Mouse (Mus musculus) limb, embryonic 12.5 days (tissue): Measurements from ENCODE around the gene Ptms. TPM values are rescaled to one million over a fixed set of nuclear protein-coding genes. Genes with fewer than 3 reads are reported as not detected.

Experiments
- ATAC-seq: fragments of 200-750 bp; cut with Nextera tagmentation; 2 replicates; pipeline ENCODE4 v1.8.0; 2017; ENCODE audit warnings: low read depth, moderate TSS enrichment; ENCODE audit not compliant: insufficient number of reproducible peaks, insufficient read depth, low FRiP score, low TSS enrichment
- H3K27ac ChIP-seq: fragments of 300-500 bp; sonication (generic); 2 replicates; pipeline ENCODE4 v1.5.1; 2016; ENCODE audit warnings: mild to moderate bottlenecking, moderate library complexity
- H3K27me3 ChIP-seq: fragments of 300-500 bp; sonication (generic); 2 replicates; pipeline ENCODE4 v1.6.1; 2016; ENCODE audit warnings: mild to moderate bottlenecking, moderate library complexity
- H3K36me3 ChIP-seq: fragments of 300-500 bp; sonication (generic); 2 replicates; pipeline ENCODE4 v1.6.1; 2016; ENCODE audit warnings: mild to moderate bottlenecking, moderate library complexity
- H3K4me1 ChIP-seq: fragments of 300-500 bp; sonication (generic); replicated peaks from 2 replicates; pipeline ENCODE4 v1.6.1; 2016
- H3K4me2 ChIP-seq: fragments of 300-500 bp; sonication (generic); 2 replicates; pipeline ENCODE4 v1.6.1; 2016; ENCODE audit warnings: mild to moderate bottlenecking, moderate library complexity
- H3K4me3 ChIP-seq: fragments of 300-500 bp; sonication (generic); replicated peaks from 2 replicates; pipeline ENCODE4 v1.5.1; 2016; ENCODE audit warnings: mild to moderate bottlenecking
- H3K9ac ChIP-seq: fragments of 300-500 bp; sonication (generic); replicated peaks from 2 replicates; pipeline ENCODE4 v1.6.1; 2016; ENCODE audit warnings: mild to moderate bottlenecking, moderate library complexity
- H3K9me3 ChIP-seq: fragments of 300-500 bp; sonication (generic); 2 replicates; pipeline ENCODE4 v1.6.1; 2016; ENCODE audit warnings: mild to moderate bottlenecking, moderate library complexity
- WGBS: fragments of 180-500 bp; shearing (Covaris S2); methylation state at CpG from one replicate; pipeline ENCODE4 v1.1.7; 2016; 5-methylcytosine and 5-hydroxymethylcytosine counted together
- polyA plus RNA-seq: library from polyadenylated mRNA; unstranded; fragments of >200 nt; fragmentation: Nextera tagmentation; extraction: Ambion mirVana; gene quantifications from 2 replicates; pipeline ENCODE4 v1.2.1, GENCODE M21; 2016

Ptms gene
- polyA plus RNA-seq, 1 experiment from 2014 or later = 325 TPM

- Histone ChIP-seq H3K9me3 (no peaks in the 10 kb centered on the region), H3K4me2 (peak overlapping the region; percentile 90), H3K4me1 (peaks cover 32% of the 10 kb centered on the region), H3K36me3 (peaks cover 27% of the 10 kb centered on the region), H3K27me3 (no peaks in the 10 kb centered on the region), H3K9ac (no peak overlapping the region), H3K4me3 (peak overlapping the region; percentile 93), H3K27ac (peak overlapping the region; percentile 92)
- 48% methylated on average over 1 of the region's 1 CpGs for WGBS
- no peak for ATAC-seq
Observed at GRCm38 (mm10) chr6:124930231-124930630, 10.3 kb upstream of the Ptms start.

- Histone ChIP-seq H3K36me3 (no peaks in the 10 kb centered on the region), H3K9ac (no peak overlapping the region), H3K27me3 (no peaks in the 10 kb centered on the region), H3K4me2 (peak overlapping the region; percentile 37; the same call in 1 of the 2 replicates), H3K4me3 (no peak overlapping the region), H3K27ac (peak overlapping the region; percentile 60), H3K4me1 (peaks cover 38% of the 10 kb centered on the region), H3K9me3 (no peaks in the 10 kb centered on the region)
- 57% methylated on average over 5 of the region's 5 CpGs for WGBS
- no peak for ATAC-seq
Observed at GRCm38 (mm10) chr6:124925941-124926340, 6.0 kb upstream of the Ptms start.

DNA sequence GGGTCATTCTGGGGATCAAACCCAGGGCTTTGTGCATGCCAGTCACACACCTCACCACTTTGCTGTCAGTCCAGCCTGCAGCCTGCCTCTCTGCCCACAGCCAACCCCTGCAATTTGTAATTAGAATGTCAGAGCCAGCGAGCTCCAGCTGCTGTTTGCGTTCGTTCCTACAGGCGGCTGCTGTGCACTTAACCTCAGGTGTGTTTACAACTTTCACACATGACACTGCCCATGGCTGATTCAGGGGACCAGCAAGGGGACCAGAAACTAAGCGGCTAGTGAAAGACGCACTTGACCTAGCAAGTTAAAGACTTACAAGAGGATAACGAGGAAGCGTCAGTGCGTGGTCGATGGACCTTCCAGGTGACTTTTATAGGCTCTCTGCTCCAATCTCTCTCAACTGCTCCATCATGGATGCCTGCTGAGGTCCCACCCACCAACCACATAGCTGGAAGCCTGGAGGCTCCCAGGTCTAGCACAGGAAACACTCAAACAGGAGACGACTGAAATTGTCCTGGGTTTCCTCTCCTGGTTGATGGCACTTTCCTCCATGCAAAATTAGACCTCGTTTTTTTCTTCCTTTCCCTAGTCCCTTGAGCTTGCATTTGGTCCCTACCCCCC lies 5.4 kb upstream of the Ptms start:
- H3K4me2 ChIP-seq = peak overlapping the region; percentile 37

GRCm38 (mm10) chr6:124921539-124921938 lies 1.6 kb upstream of the Ptms start:
- no peak overlapping the region for H3K4me3 ChIP-seq
- H3K27ac ChIP-seq = peak overlapping the region; percentile 100
- peaks cover 45% of the 10 kb centered on the region for H3K4me1 ChIP-seq
- 69% methylated on average over 4 of the region's 4 CpGs for WGBS
- no peak for ATAC-seq
- H3K27me3 ChIP-seq = no peaks in the 10 kb centered on the region
- H3K4me2 ChIP-seq = no peak overlapping the region
- H3K36me3 ChIP-seq = no peaks in the 10 kb centered on the region
- no peaks in the 10 kb centered on the region for H3K9me3 ChIP-seq
- no peak overlapping the region for H3K9ac ChIP-seq

More for the DNA sequence above, 5.4 kb upstream of the Ptms start:
- H3K4me1 ChIP-seq = peaks cover 41% of the 10 kb centered on the region
- H3K27ac ChIP-seq = peak overlapping the region; percentile 60
- no peaks in the 10 kb centered on the region for H3K9me3 ChIP-seq
- WGBS = 15% methylated on average over 12 of the region's 12 CpGs
- ATAC-seq = no peak
- H3K4me3 ChIP-seq = no peak overlapping the region; the same call in 1 of the 2 replicates
- H3K27me3 ChIP-seq = no peaks in the 10 kb centered on the region
- H3K9ac ChIP-seq = no peak overlapping the region
- H3K36me3 ChIP-seq = no peaks in the 10 kb centered on the region

- Histone ChIP-seq H3K27ac (peak overlapping the region; percentile 100), H3K9ac (no peak overlapping the region; the same call in 1 of the 2 replicates), H3K27me3 (no peaks in the 10 kb centered on the region), H3K36me3 (no peaks in the 10 kb centered on the region; the same call in 1 of the 2 replicates), H3K4me2 (peak overlapping the region; percentile 98), H3K4me1 (peaks cover 47% of the 10 kb centered on the region), H3K4me3 (peak overlapping the region; percentile 97), H3K9me3 (no peaks in the 10 kb centered on the region)
- ATAC-seq = no peak
- WGBS = 28% methylated on average over 9 of the region's 9 CpGs
Observed at GRCm38 (mm10) chr6:124920318-124921085, 599 bp upstream of the Ptms start.

GRCm38 (mm10) chr6:124918890-124919627 lies 844 bp downstream of the Ptms start:
- H3K4me1 ChIP-seq = peaks cover 54% of the 10 kb centered on the region
- ATAC-seq = no peak
- H3K27me3 ChIP-seq = no peaks in the 10 kb centered on the region
- H3K36me3 ChIP-seq = peaks cover 13% of the 10 kb centered on the region
- H3K4me3 ChIP-seq = peak overlapping the region; percentile 97
- H3K9me3 ChIP-seq = no peaks in the 10 kb centered on the region
- H3K27ac ChIP-seq = peak overlapping the region; percentile 100
- WGBS = 23% methylated on average over 13 of the region's 14 CpGs
- H3K4me2 ChIP-seq = peak overlapping the region; percentile 98
- H3K9ac ChIP-seq = 0 out of 2 replicates have a peak overlapping the region, but pooled peaks have one; percentile 100

DNA sequence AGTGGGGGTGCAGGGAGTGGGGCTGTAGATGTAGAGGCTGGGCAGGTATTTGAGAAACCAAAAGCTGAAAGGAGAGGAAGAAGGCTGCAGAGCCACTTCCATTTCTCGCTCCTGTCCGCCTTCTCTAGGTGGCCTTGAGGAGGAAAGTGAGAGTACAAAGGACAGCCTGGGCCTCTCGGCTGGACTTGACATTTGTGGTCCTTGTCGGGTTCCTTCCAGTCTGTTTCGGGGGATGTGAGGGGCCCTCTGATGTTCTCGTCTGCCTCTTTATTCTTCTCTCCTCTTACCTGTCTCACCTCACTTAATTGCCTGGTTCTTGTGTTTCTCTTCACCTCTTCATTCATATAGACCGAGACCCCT lies 1.6 kb downstream of the Ptms start:
- no peaks in the 10 kb centered on the region for H3K27me3 ChIP-seq
- H3K27ac ChIP-seq = peak overlapping the region; percentile 100
- H3K36me3 ChIP-seq = peaks cover 21% of the 10 kb centered on the region
- peaks cover 59% of the 10 kb centered on the region for H3K4me1 ChIP-seq
- WGBS = 8% methylated on average over 7 of the region's 7 CpGs
- H3K4me2 ChIP-seq = peak overlapping the region; percentile 98
- no peak for ATAC-seq
- peak overlapping the region; percentile 97 for H3K4me3 ChIP-seq
- H3K9me3 ChIP-seq = no peaks in the 10 kb centered on the region
- H3K9ac ChIP-seq = peak overlapping the region; percentile 100

DNA sequence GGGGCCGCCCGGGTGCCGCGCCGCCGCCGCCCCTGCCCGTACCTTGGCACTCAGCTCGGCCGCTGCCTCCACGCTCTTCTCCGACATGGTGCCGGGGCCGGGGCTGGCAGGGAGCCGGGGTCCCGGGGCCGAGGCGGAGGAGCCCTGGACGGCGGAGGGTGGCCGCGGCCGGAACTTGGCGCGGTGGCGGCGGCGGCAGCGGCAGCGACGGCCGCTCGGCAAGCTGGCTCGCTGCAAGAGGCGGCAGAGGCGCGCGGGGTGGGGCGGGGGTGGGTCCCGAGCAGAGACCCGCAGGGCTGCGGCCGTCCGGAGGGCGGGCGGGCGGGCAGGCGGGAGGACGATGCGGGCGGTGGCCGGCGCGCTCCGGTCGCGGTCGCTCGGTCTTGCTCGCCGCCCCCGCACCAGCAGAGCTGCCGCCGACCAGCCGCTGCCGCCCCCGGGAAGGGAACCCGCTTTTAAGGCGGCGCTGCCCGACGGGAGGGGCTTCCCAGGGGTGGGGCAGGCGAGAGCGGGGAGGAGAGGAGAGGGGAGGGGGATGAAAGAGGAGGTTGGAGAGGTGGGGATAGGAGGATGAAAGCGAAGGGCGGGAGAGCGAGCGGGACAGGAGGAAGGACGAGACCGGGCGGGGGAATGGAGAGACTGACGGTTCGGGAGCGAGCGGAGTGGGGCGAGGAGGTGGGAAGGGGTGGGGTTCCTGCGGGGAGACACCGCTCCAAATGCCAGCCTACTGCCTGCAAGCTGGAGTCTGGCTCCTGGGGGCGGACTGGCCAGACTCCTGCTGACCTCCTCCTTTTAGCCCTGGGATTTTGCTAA lies 2.2 kb downstream of the Ptms start:
- peak overlapping the region; percentile 98 for H3K4me2 ChIP-seq
- ATAC-seq = peak; percentile 21
- WGBS = under 1% methylated on average over 65 of the region's 89 CpGs
- H3K36me3 ChIP-seq = peaks cover 27% of the 10 kb centered on the region
- peaks cover 59% of the 10 kb centered on the region for H3K4me1 ChIP-seq
- peak overlapping the region; percentile 100 for H3K9ac ChIP-seq
- no peaks in the 10 kb centered on the region for H3K27me3 ChIP-seq
- peak overlapping the region; percentile 97 for H3K4me3 ChIP-seq
- no peaks in the 10 kb centered on the region for H3K9me3 ChIP-seq
- H3K27ac ChIP-seq = peak overlapping the region; percentile 100

GRCm38 (mm10) chr6:124916695-124917517 lies 3.0 kb downstream of the Ptms start:
- WGBS = 2% methylated on average over 59 of the region's 67 CpGs
- no peaks in the 10 kb centered on the region for H3K27me3 ChIP-seq
- peak overlapping the region; percentile 98 for H3K4me2 ChIP-seq
- no peaks in the 10 kb centered on the region for H3K9me3 ChIP-seq
- peak overlapping the region; percentile 100 for H3K27ac ChIP-seq
- no peak for ATAC-seq
- peaks cover 31% of the 10 kb centered on the region for H3K36me3 ChIP-seq
- H3K9ac ChIP-seq = peak overlapping the region; percentile 100
- peaks cover 57% of the 10 kb centered on the region for H3K4me1 ChIP-seq
- H3K4me3 ChIP-seq = peak overlapping the region; percentile 97
